Mouse (Mus musculus): ENCODE measurements at regions not wholly inside any gene's neighbourhood (a gene's known extent, or its start where the extent isn't known, plus 50 kb on each side); places are given as distances from the start of the nearest gene placed in this dataset.

DNA sequence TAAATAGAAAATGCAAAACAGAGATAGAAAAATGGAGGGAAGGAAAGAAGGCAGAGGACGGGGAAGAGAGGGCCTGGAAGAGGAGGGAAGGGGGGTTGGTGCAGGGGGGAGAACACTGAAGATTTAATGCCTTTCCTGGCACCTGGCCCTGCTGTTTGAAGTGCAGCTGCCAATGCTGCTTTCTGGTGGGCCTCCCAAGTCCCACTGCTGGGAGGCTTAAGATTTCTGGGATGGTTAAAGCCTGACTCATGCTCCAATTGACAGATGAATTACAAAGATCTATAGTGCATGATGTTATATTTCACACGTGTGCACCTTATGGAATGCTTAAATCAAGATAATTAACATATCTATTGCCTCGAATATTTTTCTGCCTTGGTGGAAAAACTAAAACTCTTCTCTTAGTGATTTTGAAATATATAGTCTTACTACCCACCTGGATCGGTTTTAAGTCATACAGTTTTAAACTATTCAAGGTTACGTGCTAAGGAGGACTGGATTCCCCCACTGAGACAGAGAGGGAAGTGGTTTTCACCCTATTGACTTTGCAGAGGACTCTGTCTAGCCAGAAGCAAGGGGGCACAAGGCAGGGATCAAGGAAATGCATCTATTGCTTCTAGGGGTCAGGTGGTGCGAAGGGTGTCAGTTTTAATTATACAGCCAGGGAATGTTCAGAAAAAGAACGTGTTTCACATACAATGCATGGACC, 105.5 kb upstream of the Gas1 start:
- no peak overlapping the region for H3K4me2 ChIP-seq (replicated peaks; ENCODE audit: low read depth)
- no peak for ATAC-seq
- 71% methylated on average over 7 of the region's 7 CpGs for WGBS

GRCm38 (mm10) chr13:60286525-60287224, 109.5 kb upstream of the Gas1 start:
- peaks cover 3% of the 10 kb centered on the region; the same call in 1 of the 2 replicates for H3K4me1 ChIP-seq (replicated peaks; ENCODE audit: control insufficient read depth, insufficient read depth, low read length)
- H3K36me3 ChIP-seq (ENCODE audit: control insufficient read depth, insufficient read depth), result no peaks in the 10 kb centered on the region
- H3K27me3 ChIP-seq (replicated peaks; ENCODE audit: control insufficient read depth, insufficient read depth, low read length), result no peaks in the 10 kb centered on the region
- no peak for TF ChIP-seq CTCF (IDR thresholded peaks at IDR 0.05; ENCODE audit: low read depth)
- H3K9me3 ChIP-seq (ENCODE audit: control insufficient read depth), result no peaks in the 10 kb centered on the region
- WGBS, result 17% methylated on average over 11 of the region's 11 CpGs
- no peak overlapping the region for H3K4me3 ChIP-seq (ENCODE audit: low read depth, low read length)
- no peak overlapping the region for H3K9ac ChIP-seq (ENCODE audit: low read depth, low read length)
- ATAC-seq, result peak; percentile 61; the same call in 1 of the 2 replicates
- no peak overlapping the region for H3K4me2 ChIP-seq (replicated peaks; ENCODE audit: low read depth)
- no peak overlapping the region for H3K27ac ChIP-seq (ENCODE audit: low read depth, low read length)

More for the DNA sequence above, 105.5 kb upstream of the Gas1 start:
- Histone ChIP-seq H3K27me3 (replicated peaks; ENCODE audit: control insufficient read depth, insufficient read depth, low read length) (no peaks in the 10 kb centered on the region), H3K4me3 (ENCODE audit: low read depth, low read length) (no peak overlapping the region), H3K36me3 (ENCODE audit: control insufficient read depth, insufficient read depth) (no peaks in the 10 kb centered on the region), H3K9ac (ENCODE audit: low read depth, low read length) (no peak overlapping the region), H3K27ac (ENCODE audit: low read depth, low read length) (no peak overlapping the region), H3K4me1 (replicated peaks; ENCODE audit: control insufficient read depth, insufficient read depth, low read length) (peaks cover 3% of the 10 kb centered on the region; the same call in 1 of the 2 replicates), H3K9me3 (ENCODE audit: control insufficient read depth) (no peaks in the 10 kb centered on the region)
- no peak for TF ChIP-seq CTCF (IDR thresholded peaks at IDR 0.05; ENCODE audit: low read depth)

- no peak for ATAC-seq
- WGBS, result 61% methylated on average over 3 of the region's 3 CpGs
- Histone ChIP-seq H3K4me1 (replicated peaks; ENCODE audit: control insufficient read depth, insufficient read depth, low read length) (peaks cover 3% of the 10 kb centered on the region; the same call in 1 of the 2 replicates), H3K4me3 (ENCODE audit: low read depth, low read length) (no peak overlapping the region), H3K4me2 (replicated peaks; ENCODE audit: low read depth) (no peak overlapping the region), H3K27me3 (replicated peaks; ENCODE audit: control insufficient read depth, insufficient read depth, low read length) (no peaks in the 10 kb centered on the region), H3K27ac (ENCODE audit: low read depth, low read length) (no peak overlapping the region), H3K36me3 (ENCODE audit: control insufficient read depth, insufficient read depth) (no peaks in the 10 kb centered on the region), H3K9ac (ENCODE audit: low read depth, low read length) (no peak overlapping the region), H3K9me3 (ENCODE audit: control insufficient read depth) (no peaks in the 10 kb centered on the region)
- no peak for TF ChIP-seq CTCF (IDR thresholded peaks at IDR 0.05; ENCODE audit: low read depth)
Measured at GRCm38 (mm10) chr13:60289650-60290049, 112.5 kb upstream of the Gas1 start.

- H3K27ac ChIP-seq (ENCODE audit: low read depth, low read length), result no peak overlapping the region
- H3K27me3 ChIP-seq (replicated peaks; ENCODE audit: control insufficient read depth, insufficient read depth, low read length), result no peaks in the 10 kb centered on the region
- H3K4me2 ChIP-seq (replicated peaks; ENCODE audit: low read depth), result no peak overlapping the region
- no peak for TF ChIP-seq CTCF (IDR thresholded peaks at IDR 0.05; ENCODE audit: low read depth)
- ATAC-seq, result no peak
- H3K4me1 ChIP-seq (replicated peaks; ENCODE audit: control insufficient read depth, insufficient read depth, low read length), result peaks cover 3% of the 10 kb centered on the region; the same call in 1 of the 2 replicates
- WGBS, result 85% methylated on average over 4 of the region's 4 CpGs
- no peak overlapping the region for H3K4me3 ChIP-seq (ENCODE audit: low read depth, low read length)
- H3K36me3 ChIP-seq (ENCODE audit: control insufficient read depth, insufficient read depth), result no peaks in the 10 kb centered on the region
- no peak overlapping the region for H3K9ac ChIP-seq (ENCODE audit: low read depth, low read length)
- no peaks in the 10 kb centered on the region for H3K9me3 ChIP-seq (ENCODE audit: control insufficient read depth)
Measured at GRCm38 (mm10) chr13:60290820-60291219, 113.7 kb upstream of the Gas1 start.

DNA sequence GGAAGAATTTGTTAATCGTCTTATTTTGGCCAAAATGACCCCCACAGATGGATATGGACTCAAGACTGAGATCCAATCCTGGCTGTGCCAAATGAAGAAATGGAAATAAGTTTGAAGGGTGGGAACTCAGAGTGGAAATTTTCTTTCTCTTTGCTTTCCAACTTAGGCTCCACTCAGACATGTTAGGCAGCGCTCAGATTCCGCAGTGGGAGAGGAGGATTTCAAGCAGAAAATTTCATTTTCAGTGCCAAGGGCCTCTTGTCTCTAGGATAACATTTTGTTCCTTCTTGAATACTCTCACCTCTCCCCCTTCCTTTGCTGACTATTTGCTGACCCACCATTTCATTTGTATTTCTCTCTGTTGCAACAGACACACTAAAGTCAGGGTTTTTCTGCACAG, 114.2 kb upstream of the Gas1 start:
- Histone ChIP-seq H3K4me2 (replicated peaks; ENCODE audit: low read depth) (no peak overlapping the region), H3K9me3 (ENCODE audit: control insufficient read depth) (no peaks in the 10 kb centered on the region), H3K4me1 (replicated peaks; ENCODE audit: control insufficient read depth, insufficient read depth, low read length) (peaks cover 3% of the 10 kb centered on the region; the same call in 1 of the 2 replicates), H3K27ac (ENCODE audit: low read depth, low read length) (no peak overlapping the region), H3K27me3 (replicated peaks; ENCODE audit: control insufficient read depth, insufficient read depth, low read length) (no peaks in the 10 kb centered on the region), H3K4me3 (ENCODE audit: low read depth, low read length) (no peak overlapping the region), H3K36me3 (ENCODE audit: control insufficient read depth, insufficient read depth) (no peaks in the 10 kb centered on the region), H3K9ac (ENCODE audit: low read depth, low read length) (no peak overlapping the region)
- no peak for TF ChIP-seq CTCF (IDR thresholded peaks at IDR 0.05; ENCODE audit: low read depth)
- no peak for ATAC-seq
- WGBS, result 90% methylated on average over 3 of the region's 3 CpGs

DNA sequence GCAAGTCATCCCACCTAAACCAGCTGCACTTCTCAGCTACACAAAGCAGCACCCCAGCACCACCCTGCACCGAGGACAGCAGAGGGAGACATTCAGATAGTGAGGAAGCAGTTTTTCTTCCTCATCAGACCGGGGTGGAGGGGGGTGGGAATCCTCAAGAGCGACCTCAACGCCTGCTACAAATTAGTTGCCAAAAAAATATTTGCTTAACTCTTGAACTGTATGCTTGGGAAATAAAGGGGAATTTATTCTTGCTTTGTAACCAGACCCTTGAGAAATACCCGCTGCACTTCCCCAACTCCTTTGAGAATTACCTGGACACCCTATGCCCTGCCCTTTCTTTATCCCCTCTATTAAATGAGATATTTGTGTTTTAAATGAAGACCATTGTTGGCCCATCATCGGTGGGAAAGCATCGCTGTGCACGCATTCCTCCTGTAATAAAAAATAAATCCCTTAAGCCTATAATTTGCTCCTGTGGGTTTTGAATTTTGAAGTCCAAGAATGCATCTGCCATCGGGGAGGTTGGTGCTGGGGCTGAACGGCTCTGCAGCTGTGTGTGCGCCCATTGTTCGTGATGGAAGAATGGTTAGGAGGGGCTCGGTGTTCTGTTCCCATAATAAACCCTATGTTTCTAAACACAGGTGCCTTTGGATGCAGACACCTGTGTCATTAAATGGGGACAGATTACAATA, 119.2 kb upstream of the Gas1 start:
- H3K9me3 ChIP-seq (ENCODE audit: control insufficient read depth), result no peaks in the 10 kb centered on the region
- no peaks in the 10 kb centered on the region for H3K4me1 ChIP-seq (replicated peaks; ENCODE audit: control insufficient read depth, insufficient read depth, low read length)
- no peak for ATAC-seq
- H3K27me3 ChIP-seq (replicated peaks; ENCODE audit: control insufficient read depth, insufficient read depth, low read length), result no peaks in the 10 kb centered on the region
- TF ChIP-seq CTCF (IDR thresholded peaks at IDR 0.05; ENCODE audit: low read depth), result peak; percentile 49
- 46% methylated on average over 13 of the region's 13 CpGs for WGBS
- no peaks in the 10 kb centered on the region for H3K36me3 ChIP-seq (ENCODE audit: control insufficient read depth, insufficient read depth)
- no peak overlapping the region for H3K4me3 ChIP-seq (ENCODE audit: low read depth, low read length)
- no peak overlapping the region for H3K4me2 ChIP-seq (replicated peaks; ENCODE audit: low read depth)
- no peak overlapping the region for H3K27ac ChIP-seq (ENCODE audit: low read depth, low read length)
- no peak overlapping the region for H3K9ac ChIP-seq (ENCODE audit: low read depth, low read length)
